In the genomic region with DNA sequence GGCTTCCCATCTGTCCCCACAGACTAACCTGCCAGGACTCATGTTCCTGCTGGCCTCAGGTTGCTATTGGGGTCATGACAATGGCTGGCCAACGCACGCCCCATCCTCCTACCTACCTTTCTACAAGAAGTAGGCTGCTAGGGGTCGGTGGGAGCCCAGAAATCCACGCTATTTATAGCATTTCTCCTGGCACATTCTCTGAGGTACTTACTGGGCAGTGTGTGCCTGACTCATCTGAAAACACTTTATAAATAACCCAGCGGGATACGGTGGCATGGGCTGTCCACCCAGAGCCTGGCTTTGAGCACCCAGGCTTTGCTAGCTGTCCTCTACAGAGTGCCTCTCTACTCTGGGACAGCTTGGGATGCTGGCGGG, we compare ENCODE assay signal across 10 mouse cellular contexts. TPM values are rescaled to one million over a fixed set of nuclear protein-coding genes. Genes with fewer than 3 reads are reported as not detected.
DNase-seq lines count a peak whose midpoint lies in the region; ATAC-seq and TF ChIP-seq lines count a peak whose summit lies in the region.
"Had no signal": no experiment of that assay in that cellular context is flagged by ENCODE, and none has a peak within 500 bp of the region (broad histone marks: within the 10 kb centered on the region; RNA-seq: fewer than 3 reads in every experiment).

No protein-coding gene starts in this region.

- no peak overlapping the region for H3K4me2 ChIP-seq in midbrain, embryonic 12.5 days (replicated peaks)
- H3K4me2 ChIP-seq in midbrain, postnatal 0 days (ENCODE audit: low read depth, low read length, poor library complexity, severe bottlenecking): no peak overlapping the region
- H3K4me2 ChIP-seq: embryonic facial prominence, embryonic 13.5 days; liver, embryonic 11.5 days had no signal

- peak; percentile 12 to 31 for DNase-seq in cerebellum, adult 18-20 months
- DNase-seq in cerebellum, adult 9-11 months: no peak
- DNase-seq in midbrain, postnatal 0 days (ENCODE audit: low spot score): no peak
- DNase-seq in heart, adult 9 months (ENCODE audit: low spot score in 2 of 2): peak; percentile 70 to 71
- DNase-seq in spleen, postnatal 4 days (ENCODE audit: low spot score in 2 of 2): no peak
- DNase-seq in kidney, adult 2 months: no peak

- WGBS in midbrain, embryonic 12.5 days: 66% methylated on average over 7 of the region's 7 CpGs
- 79% methylated on average over 7 of the region's 7 CpGs for WGBS in midbrain, postnatal 0 days
- 38% methylated on average over 7 of the region's 7 CpGs for WGBS in olfactory bulb, adult 2 months
- 67% methylated on average over 7 of the region's 7 CpGs for WGBS in kidney, adult 2 months

- no peak for TF ChIP-seq POLR2A in olfactory bulb, adult 2 months (IDR thresholded peaks at IDR 0.05; ENCODE audit: insufficient read depth, low read depth, low read length)
- no peak for TF ChIP-seq POLR2A in kidney, adult 2 months (IDR thresholded peaks at IDR 0.05; ENCODE audit: low read depth, low read length)

- H3K4me3 ChIP-seq in midbrain, embryonic 12.5 days: no peak overlapping the region
- no peak overlapping the region for H3K4me3 ChIP-seq in midbrain, postnatal 0 days (ENCODE audit: low read depth, low read length)
- no peak overlapping the region for H3K4me3 ChIP-seq in olfactory bulb, adult 2 months (ENCODE audit: insufficient read depth, low read depth, low read length)
- H3K4me3 ChIP-seq in kidney, adult 2 months (ENCODE audit: insufficient read depth, low read depth, low read length): no peak overlapping the region
- H3K4me3 ChIP-seq: embryonic facial prominence, embryonic 13.5 days had no signal

- H3K9me3 ChIP-seq in midbrain, embryonic 12.5 days: no peaks in the 10 kb centered on the region
- no peaks in the 10 kb centered on the region for H3K9me3 ChIP-seq in midbrain, postnatal 0 days (ENCODE audit: low read length)
- H3K9me3 ChIP-seq: embryonic facial prominence, embryonic 13.5 days had no signal

- H3K27me3 ChIP-seq in midbrain, embryonic 12.5 days: no peaks in the 10 kb centered on the region
- no peaks in the 10 kb centered on the region for H3K27me3 ChIP-seq in midbrain, postnatal 0 days (ENCODE audit: insufficient read depth, low read length)
- no peaks in the 10 kb centered on the region for H3K27me3 ChIP-seq in kidney, adult 2 months (replicated peaks; ENCODE audit: control insufficient read depth, insufficient read depth, low read length)
- H3K27me3 ChIP-seq: embryonic facial prominence, embryonic 13.5 days had no signal

- no peak for TF ChIP-seq CTCF in midbrain, postnatal 0 days (IDR thresholded peaks at IDR 0.05)
- TF ChIP-seq CTCF in olfactory bulb, adult 2 months (IDR thresholded peaks at IDR 0.05; ENCODE audit: insufficient read depth, low read depth, low read length): no peak
- no peak for TF ChIP-seq CTCF in kidney, adult 2 months (conservative IDR thresholded peaks at IDR 0.05; ENCODE audit: insufficient read depth, insufficient read length, low read depth, low read length)

- ATAC-seq in midbrain, embryonic 12.5 days (ENCODE audit: low FRiP score, low read depth): no peak
- ATAC-seq in midbrain, postnatal 0 days (ENCODE audit: low FRiP score): no peak

- H3K9ac ChIP-seq in midbrain, embryonic 12.5 days (replicated peaks): no peak overlapping the region
- no peak overlapping the region for H3K9ac ChIP-seq in midbrain, postnatal 0 days (replicated peaks; ENCODE audit: low read length, poor library complexity, severe bottlenecking)
- H3K9ac ChIP-seq: embryonic facial prominence, embryonic 13.5 days had no signal

- no peaks in the 10 kb centered on the region for H3K36me3 ChIP-seq in midbrain, embryonic 12.5 days
- H3K36me3 ChIP-seq in midbrain, postnatal 0 days (ENCODE audit: insufficient read depth, low read length): no peaks in the 10 kb centered on the region
- H3K36me3 ChIP-seq in kidney, adult 2 months (ENCODE audit: control insufficient read depth, insufficient read depth, low read length): no peaks in the 10 kb centered on the region
- H3K36me3 ChIP-seq: embryonic facial prominence, embryonic 13.5 days had no signal

- peaks cover 8% of the 10 kb centered on the region for H3K4me1 ChIP-seq in midbrain, embryonic 12.5 days
- no peaks in the 10 kb centered on the region for H3K4me1 ChIP-seq in midbrain, postnatal 0 days (ENCODE audit: insufficient read depth, low read length)
- H3K4me1 ChIP-seq in olfactory bulb, adult 2 months (ENCODE audit: control insufficient read depth, insufficient read depth, low read length): peaks cover 27% of the 10 kb centered on the region
- H3K4me1 ChIP-seq in kidney, adult 2 months (ENCODE audit: control insufficient read depth, insufficient read depth, low read length): no peaks in the 10 kb centered on the region

- H3K27ac ChIP-seq in midbrain, embryonic 12.5 days (replicated peaks): peak overlapping the region; percentile 61
- H3K27ac ChIP-seq in midbrain, postnatal 0 days (ENCODE audit: low read depth, low read length): no peak overlapping the region
- peak overlapping the region; percentile 81 for H3K27ac ChIP-seq in olfactory bulb, adult 2 months (ENCODE audit: insufficient read depth, low read depth, low read length)
- H3K27ac ChIP-seq in kidney, adult 2 months (ENCODE audit: insufficient read depth, low read depth, low read length): no peak overlapping the region
- H3K27ac ChIP-seq: embryonic facial prominence, embryonic 13.5 days had no signal

RNA-seq across cellular contexts. Expression of gene Golga7b, which starts 9.0 kb away (rescaled TPM):
- polyA plus RNA-seq in midbrain, embryonic 12.5 days (2016; fragmentation: Nextera tagmentation; extraction: Ambion mirVana): 7.7 and 8.8 TPM in 2 replicates
- total RNA-seq in midbrain, postnatal 0 days (2014; rRNA removed): 92.0 and 92.8 TPM in 2 replicates
- 68.9 and 70.3 TPM in 2 replicates for polyA plus RNA-seq in midbrain, postnatal 0 days (2015; fragmentation: Nextera tagmentation; extraction: Ambion mirVana)
- not detected in 2 replicates for polyA plus RNA-seq in olfactory bulb, adult 2 months (2012; ENCODE audit: insufficient read depth, insufficient read length, low replicate concordance, missing spikeins)
- 0.14 and 0.20 TPM in 2 replicates for polyA plus RNA-seq in kidney, adult 2 months (2012; rRNA removed)
- polyA plus RNA-seq: liver, embryonic 11.5 days had no signal

RNA-seq across cellular contexts. Expression of gene Sfrp5, which starts 36.3 kb away (rescaled TPM):
- not detected in 2 replicates for polyA plus RNA-seq in midbrain, embryonic 12.5 days (2016; fragmentation: Nextera tagmentation; extraction: Ambion mirVana)
- total RNA-seq in midbrain, postnatal 0 days (2014; rRNA removed): 1.6 and 3.8 TPM in 2 replicates
- 2.7 and 2.8 TPM in 2 replicates for polyA plus RNA-seq in midbrain, postnatal 0 days (2015; fragmentation: Nextera tagmentation; extraction: Ambion mirVana)
- not detected in 2 replicates for polyA plus RNA-seq in olfactory bulb, adult 2 months (2012; ENCODE audit: insufficient read depth, insufficient read length, low replicate concordance, missing spikeins)
- polyA plus RNA-seq in kidney, adult 2 months (2012; rRNA removed): 3.6 and 4.8 TPM in 2 replicates

Comparison
In these comparisons a context has a peak if more than half of its experiments do, and no peak if none do; other contexts are left out.
1. DNase-seq: peak in cerebellum, adult 18-20 months (2 of 2) and heart, adult 9 months (2 of 2); none in cerebellum, adult 9-11 months (single experiment), midbrain, postnatal 0 days (single experiment), spleen, postnatal 4 days (0 of 2) and kidney, adult 2 months (single experiment).
2. H3K27ac ChIP-seq: peak in midbrain, embryonic 12.5 days (single experiment) and olfactory bulb, adult 2 months (single experiment); none in midbrain, postnatal 0 days (single experiment) and kidney, adult 2 months (single experiment).